Mouse (Mus musculus) large intestine, adult 2 months (tissue): ENCODE measurements around the gene Spp2. TPM values are rescaled to one million over a fixed set of nuclear protein-coding genes. Genes with fewer than 3 reads are reported as not detected.

Experiments used
- DNase-seq: peaks from one replicate; pipeline ENCODE4 v3.0.0-alpha.2; 2012; ENCODE audit warnings: low read depth, low spot score
- WGBS: fragments of 180-500 bp; shearing (Covaris S2); methylation state at CpG from one replicate; pipeline ENCODE4 v1.1.7; 2018; 5-methylcytosine and 5-hydroxymethylcytosine counted together
- polyA plus RNA-seq: library from polyadenylated mRNA; depleted of rRNA; stranded (reverse); fragments of >200 nt; gene quantifications from 2 replicates; pipeline ENCODE4 v1.2.3, GENCODE M21; 2012; rRNA removed

Gene Spp2
- polyA plus RNA-seq, 1 experiment: 0.09 TPM

GRCm38 (mm10) chr1:88464109-88464905 is 57.5 kb downstream of the Spp2 start:
- 62% methylated on average over 6 of the region's 6 CpGs for WGBS

DNA sequence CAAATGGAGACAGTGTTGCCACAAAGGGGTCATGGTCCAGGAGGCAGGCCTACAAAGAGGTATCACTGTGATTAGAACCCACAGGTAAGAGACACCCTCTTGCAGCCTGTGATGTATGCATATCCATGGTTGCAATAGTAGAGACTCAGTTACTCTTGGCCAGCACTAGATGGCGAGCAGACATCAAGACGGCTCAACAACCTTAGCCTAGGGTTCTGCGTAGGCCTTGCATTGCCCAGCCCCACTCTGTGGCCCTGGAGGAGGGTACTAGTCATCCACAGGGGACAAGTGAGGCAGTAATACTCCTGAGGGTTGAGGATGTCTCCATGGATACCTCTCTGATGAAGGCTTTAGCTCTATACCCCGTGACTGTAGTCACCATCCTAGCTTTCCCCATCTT is 59.0 kb downstream of the Spp2 start:
- 80% methylated on average over 4 of the region's 4 CpGs for WGBS
- DNase-seq: no peak

More at GRCm38 (mm10) chr1:88464109-88464905, 57.5 kb downstream of the Spp2 start:
- DNase-seq: no peak

DNA sequence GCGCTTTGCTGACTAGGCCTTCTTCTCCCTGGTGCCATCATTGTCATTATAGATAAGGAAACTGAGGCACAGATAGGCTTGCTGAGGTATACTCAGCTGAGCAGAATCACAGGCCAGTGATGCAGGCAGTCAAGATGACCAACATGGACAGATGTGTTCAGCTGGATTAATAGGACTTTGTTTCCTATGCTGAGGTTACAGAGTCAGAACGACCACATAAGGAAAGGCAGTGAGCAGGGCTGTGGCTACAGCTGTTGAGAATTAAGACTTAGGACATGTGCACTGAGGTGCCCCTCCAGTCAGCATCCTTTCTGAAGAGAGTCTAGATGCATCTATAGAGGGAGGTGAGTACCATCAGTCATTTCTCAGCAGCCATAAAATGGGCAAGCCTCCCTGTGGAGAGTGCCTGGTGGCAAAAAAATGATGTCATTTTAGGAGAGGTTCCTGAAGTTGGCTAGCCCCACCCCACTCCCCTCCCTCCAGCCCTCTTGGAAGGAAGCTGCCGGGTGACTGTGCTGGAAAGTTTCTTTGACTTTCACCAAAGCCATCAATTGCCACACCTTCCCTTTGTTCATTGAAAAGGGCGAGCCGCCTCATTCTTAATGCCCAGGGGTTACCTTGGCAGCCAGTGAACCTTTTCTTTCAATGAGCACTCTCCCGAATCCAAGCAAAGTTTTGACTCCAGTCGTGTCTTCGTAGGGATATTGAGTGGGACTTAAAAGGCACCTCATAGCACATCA is 59.7 kb downstream of the Spp2 start:
- no peak for DNase-seq
- WGBS: 39% methylated on average over 8 of the region's 8 CpGs

DNA sequence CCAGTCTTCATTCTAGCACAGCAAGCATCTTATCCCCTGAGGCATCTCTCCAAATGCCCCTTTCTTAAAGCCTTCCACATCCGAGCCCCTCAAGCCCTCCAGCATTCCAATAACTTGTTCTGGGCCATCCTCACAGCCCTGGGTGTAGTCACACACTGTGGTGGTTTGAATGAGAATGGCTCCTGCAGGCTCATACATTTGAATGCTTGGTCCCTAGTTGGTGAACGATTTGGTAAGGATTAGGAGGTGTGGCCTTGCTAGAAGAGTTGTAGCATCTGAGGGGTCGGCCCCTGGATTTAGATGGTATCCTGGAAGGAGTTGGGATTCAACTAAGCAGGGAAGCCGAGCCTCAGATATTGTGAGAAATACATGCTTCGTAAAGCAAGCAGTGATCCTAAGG is 61.1 kb downstream of the Spp2 start:
- 89% methylated on average over 5 of the region's 5 CpGs for WGBS
- DNase-seq: no peak

GRCm38 (mm10) chr1:88468335-88468734 is 61.6 kb downstream of the Spp2 start:
- no peak for DNase-seq
- 69% methylated on average over 2 of the region's 2 CpGs for WGBS

DNA sequence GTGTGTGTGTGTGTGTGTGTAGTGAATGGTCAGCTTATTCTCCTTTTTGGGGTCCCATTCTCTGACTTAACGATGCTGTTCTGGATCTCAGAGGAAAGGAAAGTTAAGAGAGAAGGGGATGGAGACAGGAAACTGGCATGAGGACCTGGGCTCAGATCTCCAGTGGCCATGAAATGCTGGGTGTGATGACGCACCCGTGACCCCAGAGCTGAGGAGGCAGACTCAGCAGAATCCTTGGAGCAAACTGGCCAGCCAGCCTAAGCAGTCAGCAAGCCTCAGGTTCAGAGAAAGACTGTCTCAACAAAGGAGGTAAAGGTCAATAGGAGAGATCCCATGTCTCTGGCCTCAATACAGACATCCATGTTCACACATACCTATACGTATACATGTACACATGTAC is 63.0 kb downstream of the Spp2 start:
- 95% methylated on average over 4 of the region's 4 CpGs for WGBS
- DNase-seq: no peak

- DNase-seq: no peak
- whole genome bisulfite sequencing: 75% methylated on average over 6 of the region's 6 CpGs
Observed at GRCm38 (mm10) chr1:88472258-88472657, 65.5 kb downstream of the Spp2 start.

GRCm38 (mm10) chr1:88473899-88474298 is 67.1 kb downstream of the Spp2 start:
- no peak for DNase-seq
- WGBS: 97% methylated on average over 2 of the region's 2 CpGs

GRCm38 (mm10) chr1:88474598-88474997 is 67.8 kb downstream of the Spp2 start:
- 46% methylated on average over 7 of the region's 7 CpGs for WGBS
- DNase-seq: no peak

DNA sequence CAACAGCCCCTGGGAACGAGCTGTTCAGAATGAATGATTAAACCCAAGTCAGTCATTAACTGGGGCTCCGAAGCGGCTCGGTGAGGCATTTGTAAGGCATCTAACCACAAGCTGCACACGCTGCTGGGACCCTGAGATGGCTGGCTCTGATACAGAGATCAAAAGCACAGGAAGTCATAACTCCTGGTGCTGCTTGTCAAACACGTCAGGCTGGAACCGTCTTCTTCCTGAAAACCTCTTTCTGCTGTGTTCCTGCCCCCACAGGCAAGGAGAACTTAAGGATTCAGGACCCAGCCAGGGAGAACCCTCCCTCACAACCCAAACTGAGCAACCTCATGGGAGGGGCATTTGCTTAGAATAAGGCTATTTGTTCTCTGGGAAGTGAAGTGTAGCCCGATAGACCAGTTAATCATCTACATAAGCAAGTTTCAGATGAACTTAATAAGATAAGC is 68.8 kb downstream of the Spp2 start:
- WGBS: 11% methylated on average over 8 of the region's 8 CpGs
- DNase-seq: no peak

Other genes with a start within 250 kb of the Spp2 start
- 0.59 TPM in 1 of 2 replicates, not detected in the other for gene Ugt1a5, start 240.9 kb upstream of the Spp2 start, polyA plus RNA-seq
- gene Ugt1a2, start 206.4 kb upstream of the Spp2 start, polyA plus RNA-seq: 0.27 and 0.43 TPM in 2 replicates
- gene Dnajb3, start 201.2 kb upstream of the Spp2 start, polyA plus RNA-seq: 2.9 and 4.5 TPM in 2 replicates
- 64.4 and 146 TPM in 2 replicates for gene Ugt1a1, start 195.0 kb upstream of the Spp2 start, polyA plus RNA-seq
- gene Mroh2a, start 180.0 kb upstream of the Spp2 start, polyA plus RNA-seq: 0.14 and 0.33 TPM in 2 replicates
- gene Hjurp, start 129.3 kb upstream of the Spp2 start, polyA plus RNA-seq: 36.1 and 87.6 TPM in 2 replicates
- not detected in 2 replicates for gene Trpm8, start 129.3 kb upstream of the Spp2 start, polyA plus RNA-seq
- not detected in 2 replicates for gene Glrp1, start 103.1 kb downstream of the Spp2 start, polyA plus RNA-seq